Mouse (Mus musculus) CH12.LX (cell line): ENCODE measurements around the gene Rdh7. TPM values are rescaled to one million over a fixed set of nuclear protein-coding genes. Genes with fewer than 3 reads are reported as not detected.

ENCODE experiments used
- DNase-seq: peaks from one replicate; pipeline ENCODE4 v3.0.0-alpha.2; 2013; ENCODE audit errors: extremely low read depth
- H3K27ac ChIP-seq: 2 replicates; pipeline ENCODE4 v1.5.1; 2012; ENCODE audit warnings: low read depth, mild to moderate bottlenecking, control low read depth, moderate library complexity; ENCODE audit not compliant: insufficient read depth
- H3K27me3 ChIP-seq: replicated peaks from 2 replicates; pipeline ENCODE3; 2012; ENCODE audit warnings: inconsistent platforms
- H3K36me3 ChIP-seq, 2 experiments: replicated peaks in 1 of 2; 2 replicates each; pipeline versions ENCODE3 to v1.6.1; 2012; ENCODE audit warnings: inconsistent platforms in 1 of 2, low read length in 1 of 2, mild to moderate bottlenecking in 1 of 2, mixed read lengths in 1 of 2, moderate library complexity in 1 of 2; ENCODE audit not compliant: control insufficient read depth in 1 of 2, insufficient read depth in 1 of 2
- H3K4me1 ChIP-seq, 2 experiments: 2 replicates each; pipeline ENCODE4 v1.6.1; 2012; ENCODE audit warnings: inconsistent platforms in 1 of 2, moderate library complexity in 1 of 2; ENCODE audit not compliant: insufficient read depth in 2 of 2, control insufficient read depth in 1 of 2
- H3K4me2 ChIP-seq: 2 replicates; pipeline ENCODE4 v1.6.1; 2012; ENCODE audit warnings: low read depth, mild to moderate bottlenecking, control low read depth; ENCODE audit not compliant: poor library complexity, insufficient read depth, severe bottlenecking
- H3K4me3 ChIP-seq, 3 experiments: fragments of 150-350 bp in 1 of 3; sonication (generic) in 1 of 3; replicated peaks in 1 of 3; 2 replicates each; pipeline versions ENCODE3 to v1.5.1; 2011 to 2012; ENCODE audit warnings: low read depth in 2 of 3, low read length in 2 of 3, mild to moderate bottlenecking in 2 of 3, moderate library complexity in 2 of 3, control low read depth in 1 of 3, improper control_type of control experiment in 1 of 3, inconsistent platforms in 1 of 3, mixed read lengths in 1 of 3; ENCODE audit not compliant: poor library complexity in 1 of 3
- H3K79me2 ChIP-seq: replicated peaks from 2 replicates; pipeline ENCODE4 v1.6.1; 2012; ENCODE audit warnings: mild to moderate bottlenecking, moderate library complexity; ENCODE audit not compliant: control insufficient read depth, poor library complexity, insufficient read depth, severe bottlenecking; ENCODE audit errors: extremely low read depth
- H3K9ac ChIP-seq: 2 replicates; pipeline ENCODE4 v1.6.1; 2012; ENCODE audit warnings: low read depth, mild to moderate bottlenecking, control low read depth, moderate library complexity; ENCODE audit not compliant: insufficient read depth
- H3K9me3 ChIP-seq: replicated peaks from 2 replicates; pipeline ENCODE3; 2012; ENCODE audit warnings: low read length, inconsistent platforms, mixed read lengths
- BHLHE40 ChIP-seq: IDR thresholded peaks from 2 replicates; pipeline ENCODE4 v1.6.1; 2011; ENCODE audit warnings: mild to moderate bottlenecking, low read depth, low read length, improper control_type of control experiment
- CHD2 ChIP-seq: IDR thresholded peaks from 2 replicates; pipeline ENCODE4 v1.6.1; 2011; ENCODE audit warnings: low read length, improper control_type of control experiment
- EP300 ChIP-seq: IDR thresholded peaks from 2 replicates; pipeline ENCODE4 v1.6.1; 2011; ENCODE audit warnings: low read length, improper control_type of control experiment
- GABPA ChIP-seq: IDR thresholded peaks from 2 replicates; pipeline ENCODE4 v1.6.1; 2012; ENCODE audit warnings: low read depth, low read length, improper control_type of control experiment, inconsistent platforms; ENCODE audit not compliant: insufficient replicate concordance
- HCFC1 ChIP-seq: IDR thresholded peaks from 2 replicates; pipeline ENCODE4 v1.6.1; 2012; ENCODE audit warnings: low read depth, mild to moderate bottlenecking, inconsistent platforms, low read length, improper control_type of control experiment
- IRF4 ChIP-seq: IDR thresholded peaks from 2 replicates; pipeline ENCODE4 v1.6.1; 2014; ENCODE audit warnings: low read depth, mild to moderate bottlenecking, inconsistent platforms, low read length, improper control_type of control experiment
- JUN ChIP-seq: IDR thresholded peaks from 2 replicates; pipeline ENCODE4 v1.6.1; 2011; ENCODE audit warnings: low read depth, mild to moderate bottlenecking, low read length, improper control_type of control experiment, moderate library complexity; ENCODE audit not compliant: insufficient read depth
- JUND ChIP-seq: conservative IDR thresholded peaks from 2 replicates; pipeline ENCODE4 v1.6.1; 2011; ENCODE audit warnings: low read depth, low read length, improper control_type of control experiment
- KAT2A ChIP-seq: IDR thresholded peaks from 2 replicates; pipeline ENCODE4 v1.6.1; 2012; ENCODE audit warnings: low read length, improper control_type of control experiment, inconsistent platforms; ENCODE audit not compliant: insufficient replicate concordance
- MAZ ChIP-seq: IDR thresholded peaks from 2 replicates; pipeline ENCODE4 v1.6.1; 2012; ENCODE audit warnings: low read depth, mild to moderate bottlenecking, inconsistent platforms, low read length, improper control_type of control experiment, moderate library complexity
- MEF2A ChIP-seq: IDR thresholded peaks from 2 replicates; pipeline ENCODE4 v1.6.1; 2014; ENCODE audit warnings: low read depth, mild to moderate bottlenecking, inconsistent platforms, low read length, improper control_type of control experiment, borderline replicate concordance
- MXI1 ChIP-seq: IDR thresholded peaks from 2 replicates; pipeline ENCODE4 v1.6.1; 2011; ENCODE audit warnings: mild to moderate bottlenecking, low read depth, low read length, improper control_type of control experiment
- NRF1 ChIP-seq: IDR thresholded peaks from 2 replicates; pipeline ENCODE4 v1.6.1; 2014; ENCODE audit warnings: low read depth, mild to moderate bottlenecking, inconsistent platforms, low read length, improper control_type of control experiment, moderate library complexity
- POLR2A ChIP-seq: IDR thresholded peaks from 2 replicates; pipeline ENCODE4 v1.6.1; 2011; ENCODE audit warnings: low read depth, mild to moderate bottlenecking, improper control_type of control experiment, low read length
- POLR2AphosphoS2 ChIP-seq: IDR thresholded peaks from 2 replicates; pipeline ENCODE4 v1.6.1; 2011; ENCODE audit warnings: low read depth, low read length, improper control_type of control experiment
- RCOR1 ChIP-seq: conservative IDR thresholded peaks from 2 replicates; pipeline ENCODE4 v1.6.1; 2012; ENCODE audit warnings: low read depth, mild to moderate bottlenecking, inconsistent platforms, low read length, improper control_type of control experiment
- SIN3A ChIP-seq: IDR thresholded peaks from 2 replicates; pipeline ENCODE4 v1.6.1; 2012; ENCODE audit warnings: low read length, improper control_type of control experiment, inconsistent platforms
- TBP ChIP-seq: conservative IDR thresholded peaks from 2 replicates; pipeline ENCODE4 v1.6.1; 2011; ENCODE audit warnings: low read depth, low read length, improper control_type of control experiment
- TCF12 ChIP-seq: IDR thresholded peaks from 2 replicates; pipeline ENCODE4 v1.6.1; 2014; ENCODE audit warnings: low read depth, mild to moderate bottlenecking, inconsistent platforms, low read length, improper control_type of control experiment
- UBTF ChIP-seq: IDR thresholded peaks from 2 replicates; pipeline ENCODE4 v1.6.1; 2012; ENCODE audit warnings: low read depth, mild to moderate bottlenecking, inconsistent platforms, low read length, improper control_type of control experiment, moderate library complexity
- USF1 ChIP-seq: IDR thresholded peaks from 2 replicates; pipeline ENCODE4 v1.6.1; 2014; ENCODE audit warnings: low read depth, mild to moderate bottlenecking, inconsistent platforms, low read length, improper control_type of control experiment
- USF2 ChIP-seq: conservative IDR thresholded peaks from 2 replicates; pipeline ENCODE4 v1.6.1; 2011; ENCODE audit warnings: low read depth, low read length, improper control_type of control experiment
- ZC3H11A ChIP-seq: IDR thresholded peaks from 2 replicates; pipeline ENCODE4 v1.6.1; 2012; ENCODE audit warnings: low read depth, mild to moderate bottlenecking, inconsistent platforms, low read length, improper control_type of control experiment
- ZNF384 ChIP-seq: IDR thresholded peaks from 2 replicates; pipeline ENCODE4 v1.6.1; 2012; ENCODE audit warnings: low read depth, low read length, improper control_type of control experiment, inconsistent platforms
- dilution Hi-C: fragments of 300-500 bp; cut with MboI; formaldehyde crosslinking; loops from 2 replicates; pipeline ENCODE4 v1.14.3; 2020; ENCODE audit warnings: low sequenced_read_pairs; ENCODE audit not compliant: extremely low pct_unique_long_range_greater_than_20kb, extremely low pct_ligation_motif_present
- in situ Hi-C: fragments of 300-500 bp; cut with MboI; formaldehyde crosslinking; loops from 3 replicates; pipeline ENCODE4 v1.14.3; 2019; ENCODE audit warnings: low sequenced_read_pairs, low pct_ligation_motif_present, low pct_unique_long_range_greater_than_20kb, mixed read lengths
- polyA plus RNA-seq: library from polyadenylated mRNA; unstranded; fragments of >175 nt; gene quantifications from 2 replicates; pipeline ENCODE4 v1.2.1, GENCODE M21; 2012; ENCODE audit warnings: low read depth; ENCODE audit not compliant: insufficient read length
- total RNA-seq, 2 experiments: library from RNA; depleted of rRNA; stranded (reverse); fragments of 300-350 nt in 1 of 2; fragments of >200 nt in 1 of 2; gene quantifications; 2 replicates each; pipeline ENCODE4 v1.2.3; 2012 to 2014

Rdh7 gene
- total and polyA plus RNA-seq, 3 experiments, result not detected

GRCm38 (mm10) chr10:127881041-127881440 is 7.6 kb downstream of the Rdh7 start:
- no peak overlapping the region for H3K4me2 ChIP-seq
- no peak for DNase-seq
- no peak for TF ChIP-seq TBP
- no peak for TF ChIP-seq TCF12
- TF ChIP-seq JUND, result no peak
- no peak for TF ChIP-seq CHD2
- TF ChIP-seq EP300, result no peak
- TF ChIP-seq IRF4, result no peak
- TF ChIP-seq MEF2A, result no peak
- TF ChIP-seq POLR2A, result no peak
- TF ChIP-seq POLR2AphosphoS2, result no peak
- no peak for TF ChIP-seq ZC3H11A
- TF ChIP-seq USF1, result no peak
- TF ChIP-seq MAZ, result no peak
- TF ChIP-seq NRF1, result no peak
- no peak for TF ChIP-seq HCFC1
- no peak for TF ChIP-seq BHLHE40
- dilution Hi-C loops (no loop called here), in situ Hi-C loops (no loop called here)
- peaks cover 0 to 12% of the 10 kb centered on the region in 2 experiments; a peak in 1 of 4 replicates for H3K4me1 ChIP-seq
- no peaks in the 10 kb centered on the region for H3K36me3 ChIP-seq
- no peaks in the 10 kb centered on the region for H3K79me2 ChIP-seq
- no peak overlapping the region for H3K4me3 ChIP-seq
- H3K27ac ChIP-seq, result no peak overlapping the region
- no peaks in the 10 kb centered on the region for H3K9me3 ChIP-seq
- H3K9ac ChIP-seq, result no peak overlapping the region
- H3K27me3 ChIP-seq, result peaks cover 17% of the 10 kb centered on the region

GRCm38 (mm10) chr10:127879155-127879688 is 9.4 kb downstream of the Rdh7 start:
- Histone ChIP-seq H3K27me3 (peaks cover 16% of the 10 kb centered on the region), H3K27ac (no peak overlapping the region), H3K4me1 (peaks cover 0 to 12% of the 10 kb centered on the region in 2 experiments; a peak in 1 of 4 replicates), H3K36me3 (no peaks in the 10 kb centered on the region), H3K4me3 (peak overlapping the region in 2 of 3 experiments; percentile 23 to 40), H3K9me3 (no peaks in the 10 kb centered on the region), H3K4me2 (no peak overlapping the region), H3K9ac (no peak overlapping the region), H3K79me2 (no peaks in the 10 kb centered on the region)
- dilution Hi-C loops (no loop called here), in situ Hi-C loops (no loop called here)
- TF ChIP-seq KAT2A (no peak), TBP (no peak), ZNF384 (no peak), TCF12 (no peak), UBTF (no peak), USF1 (no peak), JUN (no peak), IRF4 (no peak), USF2 (no peak), SIN3A (no peak), MXI1 (no peak), RCOR1 (no peak), GABPA (no peak)
- peak; percentile 35 for DNase-seq
